Mouse (Mus musculus): ENCODE measurements around the gene Atp7a. TPM values are rescaled to one million over a fixed set of nuclear protein-coding genes. Genes with fewer than 3 reads are reported as not detected.

The Atp7a gene
- polyA plus RNA-seq, 1 experiment from 2014 or later: 37.8 TPM

GRCm38 (mm10) chrX:106113881-106114280 is 86.8 kb downstream of the Atp7a start:
- Histone ChIP-seq H3K4me1 (ENCODE audit: control insufficient read depth, insufficient read depth, low read length) (no peaks in the 10 kb centered on the region), H3K27me3 (ENCODE audit: control insufficient read depth, insufficient read depth, low read length) (no peaks in the 10 kb centered on the region), H3K9ac (ENCODE audit: low read depth, low read length) (no peak overlapping the region), H3K4me2 (replicated peaks; ENCODE audit: low read depth, low read length) (no peak overlapping the region), H3K9me3 (ENCODE audit: control insufficient read depth, low read length) (no peaks in the 10 kb centered on the region), H3K4me3 (ENCODE audit: low read length) (no peak overlapping the region), H3K36me3 (ENCODE audit: control insufficient read depth, insufficient read depth, low read length) (no peaks in the 10 kb centered on the region; the same call in 1 of the 2 replicates), H3K27ac (ENCODE audit: low read depth, low read length) (no peak overlapping the region)
- no peak for ATAC-seq (ENCODE audit: low FRiP score, low TSS enrichment)
- WGBS: 84% methylated on average over 4 of the region's 4 CpGs

GRCm38 (mm10) chrX:106114674-106115073 is 87.6 kb downstream of the Atp7a start:
- no peak overlapping the region for H3K4me3 ChIP-seq (ENCODE audit: low read length)
- 85% methylated on average over 1 of the region's 1 CpGs for WGBS
- H3K27ac ChIP-seq (ENCODE audit: low read depth, low read length): no peak overlapping the region
- H3K4me2 ChIP-seq (replicated peaks; ENCODE audit: low read depth, low read length): no peak overlapping the region
- H3K27me3 ChIP-seq (ENCODE audit: control insufficient read depth, insufficient read depth, low read length): no peaks in the 10 kb centered on the region
- H3K9ac ChIP-seq (ENCODE audit: low read depth, low read length): no peak overlapping the region
- H3K4me1 ChIP-seq (ENCODE audit: control insufficient read depth, insufficient read depth, low read length): no peaks in the 10 kb centered on the region
- H3K36me3 ChIP-seq (ENCODE audit: control insufficient read depth, insufficient read depth, low read length): no peaks in the 10 kb centered on the region; the same call in 1 of the 2 replicates
- ATAC-seq (ENCODE audit: low FRiP score, low TSS enrichment): no peak
- H3K9me3 ChIP-seq (ENCODE audit: control insufficient read depth, low read length): no peaks in the 10 kb centered on the region

DNA sequence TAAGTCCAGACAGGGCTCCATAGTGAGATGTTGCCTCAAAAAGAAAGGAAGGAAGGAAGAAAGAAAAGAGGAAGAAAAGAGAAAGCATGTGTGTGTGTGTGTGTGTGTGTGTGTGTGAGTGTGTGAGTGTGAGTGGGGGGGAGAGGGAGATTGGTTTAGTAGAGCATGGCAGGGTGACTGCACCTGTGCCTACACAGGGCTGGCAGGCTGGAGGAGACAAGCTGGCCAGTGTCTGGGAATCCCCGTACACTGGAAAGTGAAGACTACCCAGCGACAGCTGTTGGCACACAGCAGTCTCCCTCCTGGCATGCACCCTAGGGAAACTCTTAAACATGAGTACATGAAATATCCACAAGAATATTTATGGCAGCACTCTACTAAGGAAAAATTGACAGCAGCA is 95.7 kb downstream of the Atp7a start:
- WGBS: 82% methylated on average over 2 of the region's 2 CpGs

DNA sequence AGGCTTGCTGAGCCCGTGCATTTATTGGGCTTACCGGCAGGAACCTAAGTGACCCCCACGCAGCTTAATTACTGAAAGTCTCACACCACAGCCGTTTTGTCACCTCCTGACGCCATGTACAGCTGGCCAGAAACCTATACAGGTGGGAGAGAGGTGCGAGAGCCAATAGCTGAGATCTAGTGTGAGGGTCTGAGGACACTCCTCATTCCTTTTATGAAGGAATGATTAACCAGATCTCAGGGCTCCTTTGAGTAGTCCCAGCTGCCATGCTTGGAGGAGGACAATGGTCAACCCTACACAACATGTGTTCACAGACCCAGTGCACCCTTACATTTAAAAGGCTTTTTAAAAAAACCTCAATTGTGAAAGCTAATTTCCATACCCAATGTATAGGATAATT is 101.2 kb downstream of the Atp7a start:
- no peak overlapping the region for H3K27ac ChIP-seq (ENCODE audit: low read depth, low read length)
- H3K4me2 ChIP-seq (replicated peaks; ENCODE audit: low read depth, low read length): no peak overlapping the region
- H3K36me3 ChIP-seq (ENCODE audit: control insufficient read depth, insufficient read depth, low read length): peaks cover 9% of the 10 kb centered on the region; the same call in 1 of the 2 replicates
- no peak overlapping the region for H3K4me3 ChIP-seq (ENCODE audit: low read length)
- peak; percentile 62 for ATAC-seq (ENCODE audit: low FRiP score, low TSS enrichment)
- H3K27me3 ChIP-seq (ENCODE audit: control insufficient read depth, insufficient read depth, low read length): no peaks in the 10 kb centered on the region
- no peaks in the 10 kb centered on the region for H3K9me3 ChIP-seq (ENCODE audit: control insufficient read depth, low read length)
- no peaks in the 10 kb centered on the region for H3K4me1 ChIP-seq (ENCODE audit: control insufficient read depth, insufficient read depth, low read length)
- no peak overlapping the region for H3K9ac ChIP-seq (ENCODE audit: low read depth, low read length)
- WGBS: 60% methylated on average over 6 of the region's 6 CpGs

More for the DNA sequence above, 95.7 kb downstream of the Atp7a start:
- no peak for ATAC-seq (ENCODE audit: low FRiP score, low TSS enrichment)
- no peak overlapping the region for H3K27ac ChIP-seq (ENCODE audit: low read depth, low read length)
- H3K36me3 ChIP-seq (ENCODE audit: control insufficient read depth, insufficient read depth, low read length): peaks cover 10% of the 10 kb centered on the region; the same call in 1 of the 2 replicates
- H3K4me3 ChIP-seq (ENCODE audit: low read length): no peak overlapping the region
- no peaks in the 10 kb centered on the region for H3K9me3 ChIP-seq (ENCODE audit: control insufficient read depth, low read length)
- H3K4me2 ChIP-seq (replicated peaks; ENCODE audit: low read depth, low read length): no peak overlapping the region
- no peak overlapping the region for H3K9ac ChIP-seq (ENCODE audit: low read depth, low read length)
- no peaks in the 10 kb centered on the region for H3K4me1 ChIP-seq (ENCODE audit: control insufficient read depth, insufficient read depth, low read length)
- no peaks in the 10 kb centered on the region for H3K27me3 ChIP-seq (ENCODE audit: control insufficient read depth, insufficient read depth, low read length)

DNA sequence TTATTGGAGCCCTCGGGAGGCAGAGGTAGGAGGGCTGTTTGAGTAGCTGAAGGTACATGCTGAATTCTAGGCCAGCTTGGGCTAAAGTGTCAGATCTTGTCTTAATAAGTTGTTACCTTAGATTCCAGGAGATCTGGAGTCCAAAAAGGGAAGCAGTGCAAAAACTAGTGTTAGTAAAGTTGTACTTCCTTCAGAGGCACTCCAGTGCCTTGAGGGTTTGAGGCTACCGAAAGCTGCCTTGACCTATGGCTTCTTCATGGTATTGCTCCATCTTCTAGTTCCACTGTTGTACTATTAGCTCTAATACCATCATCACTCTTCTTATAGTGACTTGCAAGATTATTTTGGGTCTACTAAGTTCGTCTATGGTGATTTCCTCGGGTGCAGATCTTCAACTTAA is 102.8 kb downstream of the Atp7a start:
- Histone ChIP-seq H3K27ac (ENCODE audit: low read depth, low read length) (no peak overlapping the region), H3K4me2 (replicated peaks; ENCODE audit: low read depth, low read length) (no peak overlapping the region), H3K36me3 (ENCODE audit: control insufficient read depth, insufficient read depth, low read length) (no peaks in the 10 kb centered on the region), H3K4me3 (ENCODE audit: low read length) (no peak overlapping the region), H3K27me3 (ENCODE audit: control insufficient read depth, insufficient read depth, low read length) (no peaks in the 10 kb centered on the region), H3K4me1 (ENCODE audit: control insufficient read depth, insufficient read depth, low read length) (no peaks in the 10 kb centered on the region), H3K9me3 (ENCODE audit: control insufficient read depth, low read length) (no peaks in the 10 kb centered on the region), H3K9ac (ENCODE audit: low read depth, low read length) (no peak overlapping the region)
- ATAC-seq (ENCODE audit: low FRiP score, low TSS enrichment): no peak
- 90% methylated on average over 4 of the region's 4 CpGs for WGBS

GRCm38 (mm10) chrX:106134916-106135315 is 107.8 kb downstream of the Atp7a start:
- Histone ChIP-seq H3K9me3 (ENCODE audit: control insufficient read depth, low read length) (no peaks in the 10 kb centered on the region), H3K4me3 (ENCODE audit: low read length) (no peak overlapping the region), H3K4me1 (ENCODE audit: control insufficient read depth, insufficient read depth, low read length) (no peaks in the 10 kb centered on the region), H3K9ac (ENCODE audit: low read depth, low read length) (no peak overlapping the region), H3K27me3 (ENCODE audit: control insufficient read depth, insufficient read depth, low read length) (no peaks in the 10 kb centered on the region), H3K4me2 (replicated peaks; ENCODE audit: low read depth, low read length) (no peak overlapping the region), H3K27ac (ENCODE audit: low read depth, low read length) (no peak overlapping the region), H3K36me3 (ENCODE audit: control insufficient read depth, insufficient read depth, low read length) (no peaks in the 10 kb centered on the region)
- ATAC-seq (ENCODE audit: low FRiP score, low TSS enrichment): no peak
- WGBS: 75% methylated on average over 3 of the region's 3 CpGs

DNA sequence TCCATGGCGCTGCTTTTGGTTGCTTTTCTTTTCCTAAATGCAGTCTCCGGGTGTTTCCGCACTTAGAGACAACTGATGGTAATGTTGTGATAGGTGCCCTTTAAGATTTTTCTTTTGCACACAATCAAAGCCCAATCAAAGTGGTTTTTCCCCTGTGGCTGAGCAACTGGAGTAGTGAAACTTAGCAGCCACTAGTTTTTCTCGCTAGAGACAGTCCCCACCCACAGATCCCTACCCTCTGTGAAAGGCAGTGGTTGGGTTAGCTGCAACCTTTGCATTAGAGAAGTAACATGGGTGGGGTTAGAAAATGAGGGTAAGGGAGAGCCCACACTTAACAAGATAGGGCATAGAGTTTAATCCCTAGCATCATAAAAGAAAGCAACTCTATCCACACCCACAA is 108.4 kb downstream of the Atp7a start:
- no peaks in the 10 kb centered on the region for H3K9me3 ChIP-seq (ENCODE audit: control insufficient read depth, low read length)
- no peak overlapping the region for H3K4me3 ChIP-seq (ENCODE audit: low read length)
- no peaks in the 10 kb centered on the region for H3K27me3 ChIP-seq (ENCODE audit: control insufficient read depth, insufficient read depth, low read length)
- H3K9ac ChIP-seq (ENCODE audit: low read depth, low read length): no peak overlapping the region
- no peak overlapping the region for H3K27ac ChIP-seq (ENCODE audit: low read depth, low read length)
- no peaks in the 10 kb centered on the region for H3K4me1 ChIP-seq (ENCODE audit: control insufficient read depth, insufficient read depth, low read length)
- H3K4me2 ChIP-seq (replicated peaks; ENCODE audit: low read depth, low read length): no peak overlapping the region
- H3K36me3 ChIP-seq (ENCODE audit: control insufficient read depth, insufficient read depth, low read length): no peaks in the 10 kb centered on the region
- no peak for ATAC-seq (ENCODE audit: low FRiP score, low TSS enrichment)
- 83% methylated on average over 4 of the region's 4 CpGs for WGBS

DNA sequence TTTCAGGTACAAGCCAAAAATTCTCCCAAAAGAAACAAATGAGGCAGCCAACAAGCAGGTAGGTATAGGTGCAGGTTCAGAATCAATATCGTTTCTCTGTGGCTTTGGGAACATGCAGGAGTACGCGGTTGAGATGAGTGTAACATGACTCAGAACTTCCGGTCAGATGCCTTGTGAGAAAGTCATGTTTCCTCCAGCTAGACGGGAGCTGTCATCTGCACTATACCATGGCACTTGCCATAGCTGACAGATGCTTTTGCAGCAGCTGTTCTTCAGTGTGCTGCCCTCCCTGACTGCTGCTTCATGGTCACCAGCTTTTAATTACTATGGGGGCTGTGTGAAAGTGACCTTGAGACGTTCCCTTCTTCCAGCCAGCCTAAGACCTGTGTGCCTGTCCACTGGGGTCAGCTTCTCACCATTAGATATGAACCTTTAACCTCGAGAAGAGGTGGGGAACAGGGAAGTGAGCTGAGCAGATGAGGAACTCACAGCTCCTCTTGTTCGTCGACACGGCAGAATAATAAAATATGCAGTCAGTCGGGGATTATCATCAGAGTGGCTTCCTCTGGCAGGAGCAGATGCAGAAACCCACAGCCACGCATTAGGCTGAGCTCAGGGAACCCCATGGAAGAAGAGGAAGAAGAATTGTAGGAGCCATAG is 109.0 kb downstream of the Atp7a start:
- Histone ChIP-seq H3K36me3 (ENCODE audit: control insufficient read depth, insufficient read depth, low read length) (no peaks in the 10 kb centered on the region), H3K27ac (ENCODE audit: low read depth, low read length) (no peak overlapping the region), H3K9ac (ENCODE audit: low read depth, low read length) (no peak overlapping the region), H3K4me1 (ENCODE audit: control insufficient read depth, insufficient read depth, low read length) (no peaks in the 10 kb centered on the region), H3K9me3 (ENCODE audit: control insufficient read depth, low read length) (no peaks in the 10 kb centered on the region), H3K4me2 (replicated peaks; ENCODE audit: low read depth, low read length) (no peak overlapping the region), H3K4me3 (ENCODE audit: low read length) (no peak overlapping the region), H3K27me3 (ENCODE audit: control insufficient read depth, insufficient read depth, low read length) (no peaks in the 10 kb centered on the region)
- WGBS: 53% methylated on average over 12 of the region's 12 CpGs
- ATAC-seq (ENCODE audit: low FRiP score, low TSS enrichment): 0 out of 2 replicates have a peak, but pooled peaks have one; percentile 46

DNA sequence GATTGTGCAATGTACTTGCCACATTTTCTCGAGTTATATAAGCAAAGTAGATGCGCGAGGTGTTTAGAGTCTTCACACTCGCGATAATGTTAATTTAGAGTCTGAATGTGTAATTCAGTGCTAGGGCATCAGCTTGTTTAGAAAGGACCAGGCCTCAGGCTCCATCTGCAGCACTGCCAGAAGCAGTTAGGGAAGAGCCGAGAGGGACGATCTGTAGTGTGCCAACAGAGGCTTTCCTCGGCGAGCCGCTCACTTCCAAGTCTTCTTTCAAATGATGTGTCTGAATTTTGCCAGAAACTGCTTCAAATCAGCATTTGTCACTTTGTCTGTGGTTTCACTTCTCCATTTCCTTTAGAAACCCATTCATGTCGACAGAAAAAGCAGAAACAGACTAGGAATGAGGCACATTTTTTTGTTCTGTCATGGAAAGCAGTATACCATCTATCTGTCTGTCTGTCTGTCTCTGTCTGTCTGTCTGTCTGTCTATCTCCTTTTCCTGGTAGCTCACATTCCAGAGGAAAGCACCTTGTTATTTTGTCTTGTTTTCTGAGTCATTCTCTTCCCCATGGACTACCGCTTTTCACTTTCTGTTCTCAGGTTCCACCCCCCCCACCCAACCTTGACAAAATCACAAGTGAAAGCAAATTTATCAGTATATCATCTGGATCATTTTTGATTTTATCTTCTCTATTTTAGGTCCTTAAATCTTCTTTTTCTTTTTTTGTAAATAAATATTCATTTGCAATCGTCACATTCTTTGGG is 112.4 kb downstream of the Atp7a start:
- Histone ChIP-seq H3K4me1 (ENCODE audit: control insufficient read depth, insufficient read depth, low read length) (no peaks in the 10 kb centered on the region), H3K4me3 (ENCODE audit: low read length) (no peak overlapping the region), H3K36me3 (ENCODE audit: control insufficient read depth, insufficient read depth, low read length) (no peaks in the 10 kb centered on the region), H3K9me3 (ENCODE audit: control insufficient read depth, low read length) (no peaks in the 10 kb centered on the region), H3K27ac (ENCODE audit: low read depth, low read length) (no peak overlapping the region), H3K27me3 (ENCODE audit: control insufficient read depth, insufficient read depth, low read length) (no peaks in the 10 kb centered on the region), H3K9ac (ENCODE audit: low read depth, low read length) (no peak overlapping the region), H3K4me2 (replicated peaks; ENCODE audit: low read depth, low read length) (no peak overlapping the region)
- 87% methylated on average over 13 of the region's 13 CpGs for WGBS
- ATAC-seq (ENCODE audit: low FRiP score, low TSS enrichment): no peak

Measured in kidney, embryonic 14.5 days (tissue).